Mouse (Mus musculus): ENCODE measurements around the gene Prr12. TPM values are rescaled to one million over a fixed set of nuclear protein-coding genes. Genes with fewer than 3 reads are reported as not detected.

The Prr12 gene
- polyA plus RNA-seq, 1 experiment from 2014 or later = 16.2 TPM

- no peak overlapping the region for H3K9ac ChIP-seq
- ATAC-seq (replicated peaks) = no peak
- no peak overlapping the region for H3K27ac ChIP-seq
- no peaks in the 10 kb centered on the region for H3K27me3 ChIP-seq (replicated peaks)
- WGBS = 98% methylated on average over 8 of the region's 8 CpGs
- H3K4me2 ChIP-seq = no peak overlapping the region
- peaks cover 24% of the 10 kb centered on the region for H3K4me1 ChIP-seq
- H3K9me3 ChIP-seq = no peaks in the 10 kb centered on the region
- no peak overlapping the region for H3K4me3 ChIP-seq
- peaks cover 51% of the 10 kb centered on the region for H3K36me3 ChIP-seq (replicated peaks)
These were observed 71.1 kb downstream of the Prr12 start for GRCm38 (mm10) chr7:44981539-44981938.

GRCm38 (mm10) chr7:44978300-44978699 is 74.4 kb downstream of the Prr12 start:
- H3K4me3 ChIP-seq = no peak overlapping the region
- 93% methylated on average over 3 of the region's 3 CpGs for WGBS
- no peak overlapping the region for H3K4me2 ChIP-seq
- peaks cover 58% of the 10 kb centered on the region for H3K36me3 ChIP-seq (replicated peaks)
- no peaks in the 10 kb centered on the region for H3K27me3 ChIP-seq (replicated peaks)
- peaks cover 20% of the 10 kb centered on the region for H3K4me1 ChIP-seq
- ATAC-seq (replicated peaks) = no peak
- no peak overlapping the region for H3K27ac ChIP-seq
- H3K9ac ChIP-seq = no peak overlapping the region
- H3K9me3 ChIP-seq = no peaks in the 10 kb centered on the region

Small RNA genes lying within 50 kb of the gene (microRNA-seq; reads per million reads assigned to microRNA genes)
- 0.74 reads per million for gene Mir7054

Other genes with a start within 250 kb of the Prr12 start
- 49.9 and 52.7 TPM in 2 replicates for gene Nup62, start 236.8 kb downstream of the Prr12 start, polyA plus RNA-seq (2015; fragmentation: Nextera tagmentation; extraction: Ambion mirVana)
- 1.6 and 2.2 TPM in 2 replicates for gene Il4i1, start 236.5 kb downstream of the Prr12 start, polyA plus RNA-seq (2015; fragmentation: Nextera tagmentation; extraction: Ambion mirVana)
- gene Atf5, start 236.2 kb downstream of the Prr12 start, polyA plus RNA-seq (2015; fragmentation: Nextera tagmentation; extraction: Ambion mirVana) = 2.8 and 3.9 TPM in 2 replicates
- 89.7 and 91.1 TPM in 2 replicates for gene Akt1s1, start 203.9 kb downstream of the Prr12 start, polyA plus RNA-seq (2015; fragmentation: Nextera tagmentation; extraction: Ambion mirVana)
- 121 and 122 TPM in 2 replicates for gene Tbc1d17, start 203.8 kb downstream of the Prr12 start, polyA plus RNA-seq (2015; fragmentation: Nextera tagmentation; extraction: Ambion mirVana)
- gene Pnkp, start 195.7 kb downstream of the Prr12 start, polyA plus RNA-seq (2015; fragmentation: Nextera tagmentation; extraction: Ambion mirVana) = 30.5 and 32.8 TPM in 2 replicates
- gene Ptov1, start 183.1 kb downstream of the Prr12 start, polyA plus RNA-seq (2015; fragmentation: Nextera tagmentation; extraction: Ambion mirVana) = 517 and 553 TPM in 2 replicates
- gene Med25, start 160.2 kb downstream of the Prr12 start, polyA plus RNA-seq (2015; fragmentation: Nextera tagmentation; extraction: Ambion mirVana) = 179 TPM in 2 replicates
- 20.3 and 22.9 TPM in 2 replicates for gene Fuz, start 156.8 kb downstream of the Prr12 start, polyA plus RNA-seq (2015; fragmentation: Nextera tagmentation; extraction: Ambion mirVana)
- 122 and 140 TPM in 2 replicates for gene Ap2a1, start 123.4 kb downstream of the Prr12 start, polyA plus RNA-seq (2015; fragmentation: Nextera tagmentation; extraction: Ambion mirVana)
- 0.11 and 0.21 TPM in 2 replicates for gene Tsks, start 109.7 kb downstream of the Prr12 start, polyA plus RNA-seq (2015; fragmentation: Nextera tagmentation; extraction: Ambion mirVana)
- 56.5 and 58.2 TPM in 2 replicates for gene Cpt1c, start 78.0 kb downstream of the Prr12 start, polyA plus RNA-seq (2015; fragmentation: Nextera tagmentation; extraction: Ambion mirVana)
- 697 and 717 TPM in 2 replicates for gene Prmt1, start 66.3 kb downstream of the Prr12 start, polyA plus RNA-seq (2015; fragmentation: Nextera tagmentation; extraction: Ambion mirVana)
- gene Irf3, start 55.2 kb downstream of the Prr12 start, polyA plus RNA-seq (2015; fragmentation: Nextera tagmentation; extraction: Ambion mirVana) = 61.9 and 66.8 TPM in 2 replicates
- 10.0 and 12.3 TPM in 2 replicates for gene Bcl2l12, start 54.2 kb downstream of the Prr12 start, polyA plus RNA-seq (2015; fragmentation: Nextera tagmentation; extraction: Ambion mirVana)
- 54.5 and 56.7 TPM in 2 replicates for gene Scaf1, start 36.5 kb downstream of the Prr12 start, polyA plus RNA-seq (2015; fragmentation: Nextera tagmentation; extraction: Ambion mirVana)
- gene Rras, start 34.9 kb downstream of the Prr12 start, polyA plus RNA-seq (2015; fragmentation: Nextera tagmentation; extraction: Ambion mirVana) = 12.5 and 15.2 TPM in 2 replicates
- 67.2 and 72.1 TPM in 2 replicates for gene Nosip, start 9.5 kb upstream of the Prr12 start, polyA plus RNA-seq (2015; fragmentation: Nextera tagmentation; extraction: Ambion mirVana)
- 15.7 and 15.9 TPM in 2 replicates for gene Prrg2, start 9.8 kb upstream of the Prr12 start, polyA plus RNA-seq (2015; fragmentation: Nextera tagmentation; extraction: Ambion mirVana)
- 55.4 and 62.2 TPM in 2 replicates for gene Rcn3, start 39.3 kb upstream of the Prr12 start, polyA plus RNA-seq (2015; fragmentation: Nextera tagmentation; extraction: Ambion mirVana)
- 32.0 and 36.8 TPM in 2 replicates for gene Fcgrt, start 51.0 kb upstream of the Prr12 start, polyA plus RNA-seq (2015; fragmentation: Nextera tagmentation; extraction: Ambion mirVana)
- gene Rps11, start 71.6 kb upstream of the Prr12 start, polyA plus RNA-seq (2015; fragmentation: Nextera tagmentation; extraction: Ambion mirVana) = 742 and 762 TPM in 2 replicates
- 582 and 606 TPM in 2 replicates for gene Rpl13a, start 75.9 kb upstream of the Prr12 start, polyA plus RNA-seq (2015; fragmentation: Nextera tagmentation; extraction: Ambion mirVana)
- gene Gm45713, start 83.3 kb upstream of the Prr12 start, polyA plus RNA-seq (2015; fragmentation: Nextera tagmentation; extraction: Ambion mirVana) = not detected in 2 replicates
- 2.1 and 2.3 TPM in 2 replicates for gene Flt3l, start 83.6 kb upstream of the Prr12 start, polyA plus RNA-seq (2015; fragmentation: Nextera tagmentation; extraction: Ambion mirVana)
- gene Pih1d1, start 101.4 kb upstream of the Prr12 start, polyA plus RNA-seq (2015; fragmentation: Nextera tagmentation; extraction: Ambion mirVana) = 87.1 and 90.0 TPM in 2 replicates
- 16.1 and 19.8 TPM in 2 replicates for gene Aldh16a1, start 101.7 kb upstream of the Prr12 start, polyA plus RNA-seq (2015; fragmentation: Nextera tagmentation; extraction: Ambion mirVana)
- 0.59 and 1.0 TPM in 2 replicates for gene Slc17a7, start 111.1 kb upstream of the Prr12 start, polyA plus RNA-seq (2015; fragmentation: Nextera tagmentation; extraction: Ambion mirVana)
- gene Gfy, start 126.7 kb upstream of the Prr12 start, polyA plus RNA-seq (2015; fragmentation: Nextera tagmentation; extraction: Ambion mirVana) = not detected in 2 replicates
- 0.68 and 0.93 TPM in 2 replicates for gene Pth2, start 128.1 kb upstream of the Prr12 start, polyA plus RNA-seq (2015; fragmentation: Nextera tagmentation; extraction: Ambion mirVana)
- 0.63 and 0.84 TPM in 2 replicates for gene Ccdc155, start 152.0 kb upstream of the Prr12 start, polyA plus RNA-seq (2015; fragmentation: Nextera tagmentation; extraction: Ambion mirVana)
- gene Dkkl1, start 159.3 kb upstream of the Prr12 start, polyA plus RNA-seq (2015; fragmentation: Nextera tagmentation; extraction: Ambion mirVana) = 4.0 and 5.8 TPM in 2 replicates
- gene Tead2, start 162.9 kb upstream of the Prr12 start, polyA plus RNA-seq (2015; fragmentation: Nextera tagmentation; extraction: Ambion mirVana) = 45.7 and 55.8 TPM in 2 replicates
- gene Cd37, start 186.2 kb upstream of the Prr12 start, polyA plus RNA-seq (2015; fragmentation: Nextera tagmentation; extraction: Ambion mirVana) = 1.3 and 1.7 TPM in 2 replicates
- gene Slc6a16, start 188.2 kb upstream of the Prr12 start, polyA plus RNA-seq (2015; fragmentation: Nextera tagmentation; extraction: Ambion mirVana) = 0.50 and 0.91 TPM in 2 replicates
- gene Slc6a21, start 224.6 kb upstream of the Prr12 start, polyA plus RNA-seq (2015; fragmentation: Nextera tagmentation; extraction: Ambion mirVana) = not detected in 2 replicates